Mouse (Mus musculus) T-helper 2 cell (primary cell): ENCODE results near the gene Gtpbp8.

Experiments used
- in situ Hi-C: fragments of 300-600 bp; cut with MboI, MseI; formaldehyde crosslinking; loops from one replicate; pipeline ENCODE4 v1.15.1; 2025; ENCODE audit warnings: high pct_unique_total_duplicates

Gene Gtpbp8

GRCm38 (mm10) chr16:44745866-44746562 lies at the start of gene Gtpbp8:
Gene Gtpbp8, minus strand, starts transcription at chr16:44746363.
- in situ Hi-C loops = no loop called here

- in situ Hi-C loops = no loop called here
Observed at GRCm38 (mm10) chr16:44794416-44794815, 48.3 kb upstream of the Gtpbp8 start.

GRCm38 (mm10) chr16:44786934-44787333 lies 40.8 kb upstream of the Gtpbp8 start:
- in situ Hi-C loops = no loop called here

- in situ Hi-C loops = no loop called here
Observed at GRCm38 (mm10) chr16:44780751-44781150, 34.6 kb upstream of the Gtpbp8 start.

GRCm38 (mm10) chr16:44779494-44779893 lies 33.3 kb upstream of the Gtpbp8 start:
- in situ Hi-C loops = no loop called here

GRCm38 (mm10) chr16:44778538-44779147 lies 32.5 kb upstream of the Gtpbp8 start:
- in situ Hi-C loops = no loop called here

GRCm38 (mm10) chr16:44774201-44774600 lies 28.0 kb upstream of the Gtpbp8 start:
- in situ Hi-C loops = loop anchor here (25.0 kb wide), 1 partner anchor 638 kb away; the partner anchor contains the start of gene Cd200

GRCm38 (mm10) chr16:44773673-44774072 lies 27.5 kb upstream of the Gtpbp8 start:
- in situ Hi-C loops = loop anchor here (25.0 kb wide), 1 partner anchor 639 kb away; the partner anchor contains the start of gene Cd200

- in situ Hi-C loops = loop anchor here (25.0 kb wide), 1 partner anchor 640 kb away; the partner anchor contains the start of gene Cd200
Observed at GRCm38 (mm10) chr16:44772577-44772976, 26.4 kb upstream of the Gtpbp8 start.

GRCm38 (mm10) chr16:44767967-44768366 lies 21.8 kb upstream of the Gtpbp8 start:
- in situ Hi-C loops = loop anchor here (25.0 kb wide), 1 partner anchor 644 kb away; the partner anchor contains the start of gene Cd200

GRCm38 (mm10) chr16:44767506-44767905 lies 21.3 kb upstream of the Gtpbp8 start:
- in situ Hi-C loops = loop anchor here (25.0 kb wide), 1 partner anchor 645 kb away; the partner anchor contains the start of gene Cd200

- in situ Hi-C loops = loop anchor here (25.0 kb wide), 1 partner anchor 646 kb away; the partner anchor contains the start of gene Cd200
Observed at GRCm38 (mm10) chr16:44766320-44766892, 20.2 kb upstream of the Gtpbp8 start.

- in situ Hi-C loops = loop anchor here (25.0 kb wide), 1 partner anchor 647 kb away; the partner anchor contains the start of gene Cd200
Observed at GRCm38 (mm10) chr16:44765555-44766319, 19.6 kb upstream of the Gtpbp8 start, which contains the start of gene Cd200r1. Gene Cd200r1, plus strand, starts transcription at chr16:44765736.

GRCm38 (mm10) chr16:44761811-44762210 lies 15.6 kb upstream of the Gtpbp8 start:
- in situ Hi-C loops = loop anchor here (5.0 to 25.0 kb wide), 2 partner anchors 325 to 650 kb away; partner anchors contain the start of gene Cd200

- in situ Hi-C loops = loop anchor here (25.0 kb wide), 1 partner anchor 655 kb away; the partner anchor contains the start of gene Cd200
Observed at GRCm38 (mm10) chr16:44757700-44758099, 11.5 kb upstream of the Gtpbp8 start.

GRCm38 (mm10) chr16:44748007-44748406 lies 1.8 kb upstream of the Gtpbp8 start:
- in situ Hi-C loops = no loop called here

GRCm38 (mm10) chr16:44745471-44745865 lies 695 bp downstream of the Gtpbp8 start:
- in situ Hi-C loops = no loop called here

- in situ Hi-C loops = no loop called here
Observed at GRCm38 (mm10) chr16:44742753-44743152, 3.4 kb downstream of the Gtpbp8 start.

- in situ Hi-C loops = no loop called here
Observed at GRCm38 (mm10) chr16:44736118-44736517, 10.0 kb downstream of the Gtpbp8 start.

GRCm38 (mm10) chr16:44735676-44736075 lies 10.5 kb downstream of the Gtpbp8 start:
- in situ Hi-C loops = no loop called here

GRCm38 (mm10) chr16:44734059-44734458 lies 12.1 kb downstream of the Gtpbp8 start:
- in situ Hi-C loops = no loop called here
